Mouse (Mus musculus) heart, adult 2 months (tissue): ENCODE data around the gene Cox10.

Source experiments
- CTCF ChIP-seq: fragments of 200-600 bp; IDR thresholded peaks from 2 replicates; pipeline ENCODE4 v1.8.1; 2022; ENCODE audit warnings: antibody characterized with exemption, mild to moderate bottlenecking, moderate library complexity
- EP300 ChIP-seq: fragments of 200-500 bp; IDR thresholded peaks from 2 replicates; pipeline ENCODE4 v1.6.1; 2011; ENCODE audit warnings: low read depth, low read length, control low read depth; ENCODE audit not compliant: insufficient read depth
- POLR2A ChIP-seq: fragments of 200-500 bp; IDR thresholded peaks from 2 replicates; pipeline ENCODE4 v1.6.1; 2011; ENCODE audit warnings: mild to moderate bottlenecking, low read depth, low read length, control low read depth; ENCODE audit not compliant: insufficient read depth

- TF ChIP-seq CTCF = no peak
- TF ChIP-seq EP300 = no peak
- peak; percentile 78 for TF ChIP-seq POLR2A
Observed at GRCm38 (mm10) chr11:63922091-63922621, 157.1 kb downstream of the Cox10 start, which contains the start of gene Hs3st3b1.
